Mouse (Mus musculus): ENCODE measurements around the gene Plekhg2. TPM values are rescaled to one million over a fixed set of nuclear protein-coding genes. Genes with fewer than 3 reads are reported as not detected.

Gene Plekhg2
- total and polyA plus RNA-seq, 3 experiments: 10.4 to 16.3 (median 14.3) TPM

- Histone ChIP-seq H3K4me3 (peak overlapping the region; percentile 58), H3K79me2 (replicated peaks; ENCODE audit: control insufficient read depth, insufficient read depth, low read length) (no peaks in the 10 kb centered on the region; the same call in 1 of the 2 replicates), H3K27ac (peak overlapping the region; percentile 93), H3K4me1 (ENCODE audit: control insufficient read depth, insufficient read depth, low read length) (peaks cover 19% of the 10 kb centered on the region), H3K36me3 (ENCODE audit: control insufficient read depth, insufficient read depth, low read length) (peaks cover 5% of the 10 kb centered on the region; the same call in 1 of the 2 replicates), H3K9ac (ENCODE audit: low read depth, low read length) (peak overlapping the region; percentile 76), H3K27me3 (ENCODE audit: control insufficient read depth, insufficient read depth, low read length) (no peaks in the 10 kb centered on the region)
- peak; percentile 83; the same call in 1 of the 2 replicates for TF ChIP-seq EP300 (IDR thresholded peaks at IDR 0.05; ENCODE audit: insufficient read depth, low read depth, low read length)
- TF ChIP-seq POLR2A (IDR thresholded peaks at IDR 0.05; ENCODE audit: insufficient read depth, low read depth, low read length): peak; percentile 60
- TF ChIP-seq CTCF (IDR thresholded peaks at IDR 0.05): no peak
- DNase-seq: peak; percentile 89 to 93
- WGBS: under 1% methylated on average over 19 of the region's 20 CpGs
- intact Hi-C loops (cut with DNase I): loop anchor here (5.0 kb wide), 1 partner anchor 430 kb away; no protein-coding TSS in a partner anchor
Measured at GRCm38 (mm10) chr7:28381938-28382337, 9.5 kb upstream of the Plekhg2 start.

- peak overlapping the region; percentile 76 for H3K9ac ChIP-seq (ENCODE audit: low read depth, low read length)
- peak; percentile 89 to 94 for DNase-seq
- H3K79me2 ChIP-seq (replicated peaks; ENCODE audit: control insufficient read depth, insufficient read depth, low read length): no peaks in the 10 kb centered on the region; the same call in 1 of the 2 replicates
- peaks cover 19% of the 10 kb centered on the region for H3K4me1 ChIP-seq (ENCODE audit: control insufficient read depth, insufficient read depth, low read length)
- peak overlapping the region; percentile 93 for H3K27ac ChIP-seq
- TF ChIP-seq POLR2A (IDR thresholded peaks at IDR 0.05; ENCODE audit: insufficient read depth, low read depth, low read length) (peak; percentile 66), EP300 (IDR thresholded peaks at IDR 0.05; ENCODE audit: insufficient read depth, low read depth, low read length) (0 out of 2 replicates have a peak, but pooled peaks have one; percentile 63), CTCF (IDR thresholded peaks at IDR 0.05) (no peak)
- intact Hi-C loops (cut with DNase I): loop anchor here (5.0 kb wide), 1 partner anchor 431 kb away; no protein-coding TSS in a partner anchor
- no peaks in the 10 kb centered on the region for H3K27me3 ChIP-seq (ENCODE audit: control insufficient read depth, insufficient read depth, low read length)
- under 1% methylated on average over 30 of the region's 30 CpGs for whole genome bisulfite sequencing
- peak overlapping the region; percentile 58 for H3K4me3 ChIP-seq
- peaks cover 5% of the 10 kb centered on the region; the same call in 1 of the 2 replicates for H3K36me3 ChIP-seq (ENCODE audit: control insufficient read depth, insufficient read depth, low read length)
Measured at GRCm38 (mm10) chr7:28381017-28381790, 8.8 kb upstream of the Plekhg2 start.

- H3K4me3 ChIP-seq: peak within 1 kb of the TSS; percentile 88
- no peak for DNase-seq
- peaks cover 19% of the 10 kb centered on the region for H3K4me1 ChIP-seq (ENCODE audit: control insufficient read depth, insufficient read depth, low read length)
- H3K36me3 ChIP-seq (ENCODE audit: control insufficient read depth, insufficient read depth, low read length): peaks cover 5% of the 10 kb centered on the region; the same call in 1 of the 2 replicates
- no peaks in the 10 kb centered on the region for H3K27me3 ChIP-seq (ENCODE audit: control insufficient read depth, insufficient read depth, low read length)
- TF ChIP-seq CTCF (IDR thresholded peaks at IDR 0.05) (no peak), POLR2A (IDR thresholded peaks at IDR 0.05; ENCODE audit: insufficient read depth, low read depth, low read length) (no peak), EP300 (IDR thresholded peaks at IDR 0.05; ENCODE audit: insufficient read depth, low read depth, low read length) (no peak)
- H3K9ac ChIP-seq (ENCODE audit: low read depth, low read length): peak within 1 kb of the TSS; percentile 97
- peak within 1 kb of the TSS; percentile 93 for H3K27ac ChIP-seq
- 33% methylated on average over 17 of the region's 17 CpGs for WGBS
- no peaks in the 10 kb centered on the region; the same call in 1 of the 2 replicates for H3K79me2 ChIP-seq (replicated peaks; ENCODE audit: control insufficient read depth, insufficient read depth, low read length)
- intact Hi-C loops (cut with DNase I): loop anchor here (5.0 kb wide), 1 partner anchor 432 kb away; no protein-coding TSS in a partner anchor
Measured at GRCm38 (mm10) chr7:28380237-28381016, 8.0 kb upstream of the Plekhg2 start, which contains the start of gene Zfp36. TSS of gene Zfp36 (minus strand) at chr7:28380253.

GRCm38 (mm10) chr7:28378769-28379651 is 6.6 kb upstream of the Plekhg2 start:
- WGBS: under 1% methylated on average over 53 of the region's 53 CpGs
- Histone ChIP-seq H3K9ac (ENCODE audit: low read depth, low read length) (peak overlapping the region; percentile 97), H3K4me3 (peak overlapping the region; percentile 88), H3K27ac (peak overlapping the region; percentile 93), H3K36me3 (ENCODE audit: control insufficient read depth, insufficient read depth, low read length) (peaks cover 5% of the 10 kb centered on the region; the same call in 1 of the 2 replicates), H3K4me1 (ENCODE audit: control insufficient read depth, insufficient read depth, low read length) (peaks cover 21% of the 10 kb centered on the region), H3K27me3 (ENCODE audit: control insufficient read depth, insufficient read depth, low read length) (no peaks in the 10 kb centered on the region), H3K79me2 (replicated peaks; ENCODE audit: control insufficient read depth, insufficient read depth, low read length) (no peaks in the 10 kb centered on the region; the same call in 1 of the 2 replicates)
- TF ChIP-seq POLR2A (IDR thresholded peaks at IDR 0.05; ENCODE audit: insufficient read depth, low read depth, low read length) (peak; percentile 100), CTCF (IDR thresholded peaks at IDR 0.05) (no peak), EP300 (IDR thresholded peaks at IDR 0.05; ENCODE audit: insufficient read depth, low read depth, low read length) (0 out of 2 replicates have a peak, but pooled peaks have one; percentile 29)
- intact Hi-C loops (cut with DNase I): no loop called here
- DNase-seq: peak; percentile 98
